Mouse (Mus musculus): ENCODE data around the gene Cic.
A peak's percentile ranks its signal among the peaks of the same experiment; 100 is the strongest.

Cic gene

GRCm38 (mm10) chr7:25269545-25270271, 2.2 kb downstream of the Cic start:
- DNase-seq (ENCODE audit: low read depth, low spot score), result no peak

GRCm38 (mm10) chr7:25270652-25271633, 3.4 kb downstream of the Cic start:
- DNase-seq (ENCODE audit: low read depth, low spot score), result no peak

- no peak for DNase-seq (ENCODE audit: low read depth, low spot score)
Observed at GRCm38 (mm10) chr7:25271651-25272444, 4.3 kb downstream of the Cic start.

- no peak for DNase-seq (ENCODE audit: low read depth, low spot score)
Observed at GRCm38 (mm10) chr7:25272445-25273258, 5.1 kb downstream of the Cic start.

GRCm38 (mm10) chr7:25273259-25274241, 6.0 kb downstream of the Cic start:
- no peak for DNase-seq (ENCODE audit: low read depth, low spot score)

- DNase-seq (ENCODE audit: low read depth, low spot score), result no peak
Observed at GRCm38 (mm10) chr7:25274571-25274970, 7.1 kb downstream of the Cic start.

- no peak for DNase-seq (ENCODE audit: low read depth, low spot score)
Observed at GRCm38 (mm10) chr7:25274996-25275395, 7.5 kb downstream of the Cic start.

- no peak for DNase-seq (ENCODE audit: low read depth, low spot score)
Observed at GRCm38 (mm10) chr7:25275555-25276298, 8.2 kb downstream of the Cic start.

GRCm38 (mm10) chr7:25277405-25277804, 9.9 kb downstream of the Cic start:
- no peak for DNase-seq (ENCODE audit: low read depth, low spot score)

- no peak for DNase-seq (ENCODE audit: low read depth, low spot score)
Observed at GRCm38 (mm10) chr7:25277998-25278340, 10.5 kb downstream of the Cic start.

- DNase-seq (ENCODE audit: low read depth, low spot score), result peak; percentile 91
Observed at GRCm38 (mm10) chr7:25278341-25279075, 11.0 kb downstream of the Cic start.

GRCm38 (mm10) chr7:25279076-25279860, 11.8 kb downstream of the Cic start:
- DNase-seq (ENCODE audit: low read depth, low spot score), result peak; percentile 74

- DNase-seq (ENCODE audit: low read depth, low spot score), result no peak
Observed at GRCm38 (mm10) chr7:25279861-25280791, 12.6 kb downstream of the Cic start.

- no peak for DNase-seq (ENCODE audit: low read depth, low spot score)
Observed at GRCm38 (mm10) chr7:25281166-25281733, 13.7 kb downstream of the Cic start.

- peak; percentile 94 for DNase-seq (ENCODE audit: low read depth, low spot score)
Observed at GRCm38 (mm10) chr7:25281734-25282601, 14.5 kb downstream of the Cic start.
